25 mouse cellular contexts compared by ENCODE assay signal in the genomic region with DNA sequence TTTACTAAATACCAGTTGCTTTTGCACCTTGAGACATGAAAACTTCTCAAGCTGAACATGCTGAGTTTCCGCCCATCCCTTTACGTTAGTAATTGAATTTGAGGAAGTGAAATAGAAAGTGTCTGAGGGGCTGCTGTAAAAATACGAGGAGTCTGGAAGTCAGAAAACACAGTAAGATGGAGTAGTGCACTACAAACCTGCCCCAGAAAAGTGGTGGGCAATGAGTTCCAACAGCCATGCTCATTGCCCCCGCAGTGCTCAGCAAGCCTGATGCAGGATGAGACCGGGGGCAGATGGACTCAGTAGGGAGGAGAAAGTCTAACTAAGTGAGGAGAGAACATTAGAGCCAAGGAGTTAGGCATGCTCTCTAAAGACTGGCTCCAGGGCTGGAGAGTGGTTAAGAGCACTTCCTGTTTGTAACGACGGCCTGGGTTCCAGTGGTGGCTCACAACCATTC. TPM values are rescaled to one million over a fixed set of nuclear protein-coding genes. Genes with fewer than 3 reads are reported as not detected.
DNase-seq lines count a peak whose midpoint lies in the region; ATAC-seq and TF ChIP-seq lines count a peak whose summit lies in the region.
"Had no signal": no experiment of that assay in that cellular context is flagged by ENCODE, and none has a peak within 500 bp of the region (broad histone marks: within the 10 kb centered on the region; RNA-seq: fewer than 3 reads in every experiment).

No protein-coding gene starts in this region.

- H3K4me1 ChIP-seq in heart, embryonic 12.5 days (replicated peaks): no peaks in the 10 kb centered on the region
- peaks cover 20% of the 10 kb centered on the region for H3K4me1 ChIP-seq in spleen, adult 2 months (ENCODE audit: control insufficient read depth, insufficient read depth, insufficient read length)
- peaks cover 6% of the 10 kb centered on the region for H3K4me1 ChIP-seq in liver, postnatal 0 days (ENCODE audit: insufficient read depth)
- no peaks in the 10 kb centered on the region for H3K4me1 ChIP-seq in hindbrain, embryonic 12.5 days
- H3K4me1 ChIP-seq: embryonic facial prominence, embryonic 15.5 days; hindbrain, embryonic 13.5 days; lung, embryonic 15.5 days; neural tube, embryonic 12.5 days; stomach, embryonic 15.5 days had no signal

- H3K9me3 ChIP-seq in heart, embryonic 12.5 days (replicated peaks): peaks cover 3% of the 10 kb centered on the region; the same call in 1 of the 2 replicates
- H3K9me3 ChIP-seq in liver, postnatal 0 days (ENCODE audit: low read length): no peaks in the 10 kb centered on the region
- no peaks in the 10 kb centered on the region for H3K9me3 ChIP-seq in hindbrain, embryonic 12.5 days (replicated peaks)
- H3K9me3 ChIP-seq: embryonic facial prominence, embryonic 15.5 days; forebrain, embryonic 13.5 days; hindbrain, embryonic 13.5 days; limb, embryonic 10.5 days; lung, embryonic 15.5 days; neural tube, embryonic 12.5 days; stomach, embryonic 15.5 days had no signal

- H3K36me3 ChIP-seq in heart, embryonic 12.5 days: no peaks in the 10 kb centered on the region
- H3K36me3 ChIP-seq in spleen, adult 2 months (ENCODE audit: control insufficient read depth, insufficient read depth, low read length): no peaks in the 10 kb centered on the region
- no peaks in the 10 kb centered on the region for H3K36me3 ChIP-seq in liver, postnatal 0 days (replicated peaks; ENCODE audit: insufficient read depth, low read length)
- no peaks in the 10 kb centered on the region for H3K36me3 ChIP-seq in splenic B cell, adult 2 months (ENCODE audit: control insufficient read depth, insufficient read depth, low read length, poor library complexity, severe bottlenecking)
- H3K36me3 ChIP-seq in hindbrain, embryonic 12.5 days: no peaks in the 10 kb centered on the region
- H3K36me3 ChIP-seq: embryonic facial prominence, embryonic 15.5 days; hindbrain, embryonic 13.5 days; limb, embryonic 10.5 days; lung, embryonic 15.5 days; neural tube, embryonic 12.5 days; stomach, embryonic 15.5 days had no signal

- H3K9ac ChIP-seq in heart, embryonic 12.5 days: no peak overlapping the region
- no peak overlapping the region for H3K9ac ChIP-seq in liver, postnatal 0 days (replicated peaks)
- H3K9ac ChIP-seq in hindbrain, embryonic 12.5 days: no peak overlapping the region
- H3K9ac ChIP-seq: embryonic facial prominence, embryonic 15.5 days; forebrain, embryonic 13.5 days; hindbrain, embryonic 13.5 days; lung, embryonic 15.5 days; neural tube, embryonic 12.5 days; stomach, embryonic 15.5 days had no signal

- TF ChIP-seq POLR2A in spleen, adult 2 months (IDR thresholded peaks at IDR 0.05; ENCODE audit: low read depth, low read length): no peak; the same call in 1 of the 2 replicates

- intact Hi-C loops in gastrocnemius, adult 2 months (cut with DNase I): no loop called here

- H3K27ac ChIP-seq in heart, embryonic 12.5 days (ENCODE audit: poor library complexity, severe bottlenecking): no peak overlapping the region
- peak overlapping the region; percentile 95 for H3K27ac ChIP-seq in spleen, adult 2 months (ENCODE audit: insufficient read depth, low read length)
- H3K27ac ChIP-seq in liver, postnatal 0 days (ENCODE audit: low read depth): peak overlapping the region; percentile 76
- no peak overlapping the region for H3K27ac ChIP-seq in hindbrain, embryonic 12.5 days
- no peak overlapping the region; the same call in 1 of the 2 replicates for H3K27ac ChIP-seq in gastrocnemius, adult 2 months
- H3K27ac ChIP-seq: embryonic facial prominence, embryonic 15.5 days; forebrain, embryonic 13.5 days; hindbrain, embryonic 13.5 days; limb, embryonic 10.5 days; lung, embryonic 15.5 days; neural tube, embryonic 12.5 days; stomach, embryonic 15.5 days had no signal

- TF ChIP-seq EP300 in liver, postnatal 0 days (IDR thresholded peaks at IDR 0.05; ENCODE audit: low read depth): no peak

- no peak overlapping the region for H3K4me2 ChIP-seq in heart, embryonic 12.5 days
- H3K4me2 ChIP-seq in liver, postnatal 0 days (ENCODE audit: low read depth, low read length): peak overlapping the region; percentile 42
- H3K4me2 ChIP-seq in hindbrain, embryonic 12.5 days (replicated peaks): no peak overlapping the region
- H3K4me2 ChIP-seq: embryonic facial prominence, embryonic 15.5 days; forebrain, embryonic 13.5 days; heart, embryonic 11.5 days; hindbrain, embryonic 13.5 days; lung, embryonic 15.5 days; neural tube, embryonic 12.5 days; stomach, embryonic 15.5 days had no signal

- ATAC-seq in heart, embryonic 12.5 days (ENCODE audit: insufficient number of reproducible peaks, low FRiP score): no peak
- ATAC-seq in liver, postnatal 0 days: peak; percentile 47; the same call in 1 of the 2 replicates
- no peak for ATAC-seq in hindbrain, embryonic 12.5 days (ENCODE audit: low FRiP score)
- ATAC-seq: forebrain, embryonic 13.5 days; intestine, postnatal 0 days had no signal

- no peaks in the 10 kb centered on the region for H3K27me3 ChIP-seq in heart, embryonic 12.5 days (replicated peaks)
- H3K27me3 ChIP-seq in spleen, adult 2 months (ENCODE audit: control insufficient read depth, insufficient read depth, low read length): no peaks in the 10 kb centered on the region
- no peaks in the 10 kb centered on the region for H3K27me3 ChIP-seq in liver, postnatal 0 days (ENCODE audit: insufficient read depth, low read length)
- H3K27me3 ChIP-seq in splenic B cell, adult 2 months (ENCODE audit: control insufficient read depth, insufficient read depth, low read length, poor library complexity, severe bottlenecking): no peaks in the 10 kb centered on the region
- no peaks in the 10 kb centered on the region for H3K27me3 ChIP-seq in hindbrain, embryonic 12.5 days
- H3K27me3 ChIP-seq: embryonic facial prominence, embryonic 15.5 days; forebrain, embryonic 13.5 days; hindbrain, embryonic 13.5 days; lung, embryonic 15.5 days; neural tube, embryonic 12.5 days; stomach, embryonic 15.5 days had no signal

- no peak for TF ChIP-seq CTCF in spleen, adult 2 months (IDR thresholded peaks at IDR 0.05; ENCODE audit: extremely low read depth, insufficient read depth, insufficient read length, insufficient replicate concordance)
- TF ChIP-seq CTCF in liver, postnatal 0 days (IDR thresholded peaks at IDR 0.05; ENCODE audit: low read depth): no peak
- no peak for TF ChIP-seq CTCF in gastrocnemius, adult 2 months (IDR thresholded peaks at IDR 0.05)

- WGBS in heart, embryonic 12.5 days: 85% methylated on average over 7 of the region's 7 CpGs
- WGBS in spleen, adult 2 months: 21% methylated on average over 7 of the region's 7 CpGs
- WGBS in liver, postnatal 0 days (ENCODE audit: insufficient replicate concordance): 45% methylated on average over 7 of the region's 7 CpGs
- 91% methylated on average over 7 of the region's 7 CpGs for WGBS in hindbrain, embryonic 12.5 days

- H3K4me3 ChIP-seq in heart, embryonic 12.5 days: no peak overlapping the region
- peak overlapping the region; percentile 41; the same call in 1 of the 2 replicates for H3K4me3 ChIP-seq in spleen, adult 2 months (ENCODE audit: extremely low read depth, insufficient read depth, insufficient read length)
- no peak overlapping the region for H3K4me3 ChIP-seq in liver, postnatal 0 days (ENCODE audit: low read depth, low read length)
- H3K4me3 ChIP-seq in hindbrain, embryonic 12.5 days: no peak overlapping the region
- H3K4me3 ChIP-seq in gastrocnemius, adult 2 months: no peak overlapping the region
- H3K4me3 ChIP-seq: embryonic facial prominence, embryonic 15.5 days; forebrain, embryonic 13.5 days; hindbrain, embryonic 13.5 days; limb, embryonic 10.5 days; lung, embryonic 15.5 days; neural tube, embryonic 12.5 days; stomach, embryonic 15.5 days had no signal

- peak; percentile 82 for DNase-seq in heart, adult 11 months
- peak in 1 of 2 experiments; percentile 72 for DNase-seq in spleen, adult 2 months (ENCODE audit: low read depth in 1 of 2, low spot score in 2 of 2)
- no peak for DNase-seq in spleen, adult 12 weeks (ENCODE audit: low spot score)
- DNase-seq in liver, postnatal 0 days: peak; percentile 14
- DNase-seq in splenic B cell, adult 2 months (ENCODE audit: low read depth, low spot score): peak; percentile 86
- no peak for DNase-seq in gastrocnemius, adult 2 months
- DNase-seq: adrenal gland, postnatal 25 days; cerebellum, adult 11 months; kidney, postnatal 10 days; midbrain, embryonic 14.5 days; retina, postnatal 1 day; thymus, postnatal 14 days had no signal

RNA-seq across cellular contexts. Expression of gene Baz1a, which starts 5.3 kb away (rescaled TPM):
- polyA plus RNA-seq in heart, embryonic 12.5 days (2016; fragmentation: Nextera tagmentation; extraction: Ambion mirVana): 15.5 and 19.5 TPM in 2 replicates
- 8.1 and 8.2 TPM in 2 replicates for polyA plus RNA-seq in spleen, adult 2 months (2012; rRNA removed)
- 16.9 and 18.5 TPM in 2 replicates for polyA plus RNA-seq in liver, postnatal 0 days (2015; fragmentation: Nextera tagmentation; extraction: Ambion mirVana)
- polyA plus RNA-seq in hindbrain, embryonic 12.5 days (2016; fragmentation: Nextera tagmentation; extraction: Ambion mirVana): 28.1 and 30.3 TPM in 2 replicates
- total RNA-seq in gastrocnemius, adult 2 months (2021): 1 to 10 TPM; 3.6 to 4.1 TPM

RNA-seq across cellular contexts. Expression of gene Gm20403, which starts 33.1 kb away (rescaled TPM):
- polyA plus RNA-seq in heart, embryonic 12.5 days (2016; fragmentation: Nextera tagmentation; extraction: Ambion mirVana): not detected in 2 replicates
- not detected in 2 replicates for polyA plus RNA-seq in spleen, adult 2 months (2012; rRNA removed)
- 0.36 and 0.54 TPM in 2 replicates for polyA plus RNA-seq in liver, postnatal 0 days (2015; fragmentation: Nextera tagmentation; extraction: Ambion mirVana)
- polyA plus RNA-seq in hindbrain, embryonic 12.5 days (2016; fragmentation: Nextera tagmentation; extraction: Ambion mirVana): not detected in 2 replicates
- total RNA-seq in gastrocnemius, adult 2 months (2021): not detected
- total RNA-seq: adrenal gland, postnatal 25 days; layer of hippocampus, postnatal 10 days had no signal
- polyA plus RNA-seq: cortical plate, adult 2 months; embryonic facial prominence, embryonic 15.5 days; forebrain, embryonic 13.5 days; heart, embryonic 11.5 days; hindbrain, embryonic 13.5 days; intestine, postnatal 0 days; limb, embryonic 10.5 days; lung, embryonic 15.5 days; midbrain, embryonic 14.5 days; neural tube, embryonic 12.5 days; stomach, embryonic 15.5 days had no signal

Comparison
In these comparisons a context has a peak if more than half of its experiments do, and no peak if none do; other contexts are left out.
1. DNase-seq: peak in heart, adult 11 months (single experiment), liver, postnatal 0 days (single experiment) and splenic B cell, adult 2 months (single experiment); none in spleen, adult 12 weeks (single experiment) and gastrocnemius, adult 2 months (single experiment).
2. H3K27ac ChIP-seq: peak in spleen, adult 2 months (single experiment) and liver, postnatal 0 days (single experiment); none in heart, embryonic 12.5 days (single experiment), hindbrain, embryonic 12.5 days (single experiment) and gastrocnemius, adult 2 months (single experiment).